Mouse (Mus musculus) erythroid progenitor cell, adult 5-6 weeks (primary cell): Measurements from ENCODE around the gene Selenom. TPM values are rescaled to one million over a fixed set of nuclear protein-coding genes. Genes with fewer than 3 reads are reported as not detected.

Experiments
- ATAC-seq: replicated peaks from 2 replicates; pipeline ENCODE4 v1.8.0; 2016; ENCODE audit warnings: moderate number of reproducible peaks, mild to moderate bottlenecking, moderate TSS enrichment, inconsistent platforms; ENCODE audit not compliant: poor library complexity, low FRiP score, severe bottlenecking
- total RNA-seq, 2 experiments: library from RNA; stranded (forward) in 1 of 2; stranded (reverse) in 1 of 2; fragments of 150-400 nt in 1 of 2; fragments of 186-747, 209-891 nt in 1 of 2; gene quantifications; 2 replicates each; pipeline versions ENCODE4 v1.2.3 to v1.2.4; 2015 to 2017; ENCODE audit warnings: low replicate concordance in 2 of 2

Gene Selenom
- total RNA-seq, 2 experiments from 2014 or later, result 3.3 TPM; not detected in 1

DNA sequence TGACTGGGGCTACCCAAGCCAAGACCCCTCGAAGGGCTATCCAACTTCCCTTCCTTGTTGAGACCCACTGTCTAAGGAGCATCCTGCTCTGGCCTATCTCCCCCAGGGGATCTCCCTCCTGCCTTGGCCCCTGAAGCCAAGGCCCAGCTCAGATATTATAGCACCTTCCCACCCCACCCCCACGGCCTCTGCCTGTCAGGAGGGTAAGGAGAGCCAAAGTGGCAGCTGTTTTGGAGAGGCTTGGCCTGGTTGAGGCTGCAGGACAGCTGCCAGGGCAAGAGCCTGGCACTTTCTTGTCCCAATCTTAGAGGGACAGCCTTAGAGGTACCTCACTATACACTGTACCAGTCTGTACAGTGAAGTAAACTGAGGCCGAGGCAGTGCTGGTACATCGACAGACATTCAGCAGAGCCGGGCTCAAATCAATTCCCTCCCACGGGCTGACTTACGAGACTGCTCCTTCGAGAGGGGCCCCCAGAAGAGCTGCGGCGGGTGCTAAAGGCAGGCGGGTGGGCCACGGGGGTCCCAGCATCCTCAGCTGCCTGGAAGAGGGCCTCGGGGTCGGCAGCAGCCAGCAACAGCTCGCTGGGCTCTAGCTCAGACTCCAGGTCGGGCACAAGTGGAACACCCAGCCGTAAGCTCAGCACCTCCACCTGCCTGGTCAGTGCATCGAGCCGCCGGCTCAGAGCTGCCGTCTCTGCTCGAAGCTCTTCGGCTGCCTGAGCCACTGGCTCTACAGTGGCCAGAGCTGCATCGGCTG lies 12.7 kb downstream of the Selenom start:
- ATAC-seq, result no peak

DNA sequence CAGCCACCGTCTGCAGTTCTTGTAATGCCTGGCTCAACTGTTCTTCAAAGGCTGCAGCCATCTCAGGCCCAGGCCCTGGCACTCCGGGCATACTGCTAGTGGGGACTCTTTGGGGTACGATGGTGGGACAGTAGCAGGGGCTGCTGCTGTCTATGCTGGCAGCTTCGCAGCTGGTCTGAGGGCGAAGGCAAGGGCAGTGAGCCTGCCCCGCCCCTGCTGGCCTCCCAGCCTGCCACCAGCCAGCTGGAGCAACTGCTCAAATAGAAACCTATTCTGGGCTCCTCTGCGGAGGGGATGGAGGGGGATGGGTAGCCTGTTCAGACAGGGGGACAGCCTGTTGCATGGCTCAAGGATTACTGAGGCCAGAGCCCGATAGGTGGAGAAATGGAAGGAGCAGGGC lies 13.3 kb downstream of the Selenom start:
- no peak for ATAC-seq

DNA sequence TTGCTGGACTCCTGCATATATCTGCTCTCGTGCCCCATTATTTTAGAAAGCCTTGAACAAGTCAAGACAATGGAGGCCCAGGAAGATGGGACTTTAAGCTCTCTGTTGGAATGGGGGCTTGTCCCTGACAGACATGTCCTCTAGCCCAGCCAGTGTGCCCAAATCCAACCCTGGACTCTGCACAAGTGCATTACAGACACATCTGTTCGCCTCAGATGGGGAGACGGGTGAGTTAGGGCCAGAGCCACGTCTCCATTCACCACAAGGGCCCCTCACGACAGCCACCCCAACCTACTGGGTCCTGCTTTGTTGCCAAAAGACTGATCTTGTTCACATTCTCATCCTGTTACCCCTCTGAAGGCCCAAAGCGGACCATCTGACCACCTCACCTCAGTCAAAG lies 13.7 kb downstream of the Selenom start:
- ATAC-seq, result no peak

DNA sequence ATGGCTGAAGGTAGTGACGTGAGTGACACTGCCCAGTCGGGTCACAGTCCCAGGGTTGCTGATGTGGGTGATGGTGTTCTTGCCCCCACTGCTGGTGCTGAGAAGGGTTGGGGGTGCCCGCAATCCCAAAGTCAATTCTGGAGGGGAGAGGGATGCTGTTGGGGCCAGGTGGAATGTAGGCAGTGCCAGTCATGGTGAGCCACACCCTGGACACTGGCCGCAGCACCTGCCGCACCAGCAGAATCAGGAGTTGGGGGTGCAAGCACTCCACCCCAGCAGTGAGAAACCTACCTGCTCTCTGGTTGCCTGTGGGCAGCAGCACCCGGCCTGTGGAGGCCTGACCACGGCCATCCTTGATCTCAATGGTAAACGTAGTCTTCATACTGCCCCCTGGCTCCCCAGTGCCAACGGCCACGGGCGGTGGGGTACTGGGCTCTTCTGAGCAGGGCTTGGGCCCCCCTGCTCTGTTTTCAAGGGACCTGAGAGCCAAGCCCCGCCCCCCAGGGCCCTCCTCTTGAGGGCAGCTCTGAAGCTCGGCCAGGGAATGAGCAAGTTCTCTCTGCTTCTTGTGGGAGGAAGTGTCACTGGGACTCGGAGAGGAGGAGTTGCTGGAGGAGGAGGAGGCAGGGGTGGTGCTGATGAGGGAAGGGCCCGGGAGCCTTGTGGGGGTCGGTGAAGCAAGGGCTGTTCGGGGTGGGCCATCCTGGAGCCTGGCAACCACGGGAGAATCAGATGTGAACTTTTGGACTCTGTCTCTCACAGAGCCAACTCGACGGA lies 15.2 kb downstream of the Selenom start:
- ATAC-seq, result no peak

DNA sequence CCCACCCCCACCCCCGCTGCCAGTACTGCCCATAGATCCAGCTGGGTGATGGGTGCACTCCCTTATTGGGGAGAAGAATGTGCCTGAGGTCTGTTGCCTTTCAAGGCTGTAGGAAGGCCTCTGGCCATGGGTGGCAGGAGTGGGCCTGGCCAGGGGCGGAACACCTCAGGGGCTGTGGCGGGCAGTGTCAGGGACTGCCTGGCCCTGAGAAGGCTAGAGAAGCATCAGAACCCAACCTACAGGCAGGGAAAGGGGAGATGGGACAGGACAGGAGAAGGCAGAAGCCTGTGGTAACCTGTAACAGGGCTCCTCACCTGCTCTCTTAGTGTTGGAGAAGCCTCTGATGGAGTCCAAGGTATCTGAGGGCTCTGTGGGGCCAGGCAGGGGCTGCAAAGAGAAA lies 16.2 kb downstream of the Selenom start:
- ATAC-seq, result no peak

DNA sequence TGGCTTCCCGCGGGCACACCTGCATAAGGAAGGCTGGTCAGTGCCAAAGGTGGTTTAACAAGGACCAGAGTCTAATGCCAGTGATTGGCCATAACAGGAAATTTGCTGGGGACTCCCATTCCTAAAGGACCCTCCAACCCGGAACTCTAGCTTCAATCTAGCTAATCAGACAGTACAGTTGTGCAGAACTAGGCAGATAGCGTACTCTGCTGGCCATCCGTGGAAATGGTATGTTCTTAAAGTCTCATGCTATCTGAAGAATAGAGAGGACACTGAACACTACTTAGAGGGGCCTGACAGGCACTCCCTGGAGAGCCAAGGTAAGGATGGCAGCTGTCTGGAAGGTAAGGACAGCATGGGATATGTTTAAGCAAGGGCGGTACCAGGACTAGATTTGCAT lies 17.1 kb downstream of the Selenom start:
- ATAC-seq, result no peak

DNA sequence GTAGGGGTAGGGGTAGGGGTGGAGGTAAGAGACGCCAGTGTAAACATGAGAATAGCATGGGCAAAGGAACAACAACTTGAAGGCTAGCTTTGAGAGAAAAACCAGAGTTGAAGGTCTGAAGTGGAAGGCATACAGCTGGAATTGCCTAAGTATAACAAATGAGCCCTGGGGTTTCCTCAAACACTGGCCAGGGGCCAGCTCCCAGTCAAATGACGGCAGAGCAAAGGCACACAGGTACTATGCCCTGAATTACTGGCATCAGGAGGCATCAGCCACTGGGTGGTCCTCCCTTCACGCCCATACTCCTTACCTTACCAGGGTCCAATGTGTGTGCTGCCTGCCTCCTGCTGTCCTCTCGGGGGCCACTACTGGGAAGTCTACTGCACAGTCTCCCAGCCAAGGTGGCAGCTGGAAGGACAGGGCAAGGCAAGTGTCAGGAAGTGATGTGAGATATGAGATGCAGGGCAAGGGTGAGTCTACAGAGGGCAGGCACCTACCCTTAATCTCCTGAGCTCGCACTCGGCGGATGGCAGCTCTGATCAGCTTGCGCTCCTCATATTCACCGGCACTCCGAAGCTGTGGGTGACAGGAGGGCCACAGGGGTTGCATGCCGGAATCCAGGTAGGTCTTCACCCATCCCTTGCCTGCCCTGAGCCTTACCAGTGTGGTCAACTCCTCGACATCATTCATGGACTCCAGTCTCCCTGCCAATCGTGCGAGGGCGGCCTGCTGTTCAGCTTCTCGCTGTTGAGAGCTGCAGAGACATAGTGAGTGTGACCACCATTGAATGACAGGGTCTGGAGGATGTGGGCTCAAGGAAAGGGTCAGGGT lies 17.8 kb downstream of the Selenom start:
- no peak for ATAC-seq

DNA sequence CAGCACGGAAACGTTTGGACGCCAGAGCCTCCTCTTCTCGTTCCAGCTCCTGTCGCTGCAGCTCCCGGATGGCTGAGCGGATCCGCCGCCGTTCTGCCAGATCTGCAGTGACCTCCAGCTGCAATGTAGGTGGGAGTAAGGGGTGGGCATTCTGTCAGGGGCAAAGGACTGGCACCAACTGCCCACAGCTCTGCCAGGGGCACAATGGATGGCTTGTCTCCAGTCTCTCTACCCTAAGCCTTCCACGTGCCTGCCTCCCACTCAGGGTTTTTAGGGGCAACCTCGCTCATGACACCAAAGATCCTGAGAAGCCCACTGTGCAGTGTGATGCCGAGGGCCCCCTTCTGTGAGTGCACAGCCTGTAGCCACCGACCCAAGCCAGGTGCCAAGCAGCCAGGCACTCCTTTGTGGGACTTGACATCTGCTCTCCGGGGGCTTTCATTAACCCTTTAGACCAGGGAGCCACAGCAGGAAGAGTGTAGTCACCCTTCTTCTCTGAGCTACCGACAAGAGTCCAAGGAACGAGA lies 19.0 kb downstream of the Selenom start:
- no peak for ATAC-seq

DNA sequence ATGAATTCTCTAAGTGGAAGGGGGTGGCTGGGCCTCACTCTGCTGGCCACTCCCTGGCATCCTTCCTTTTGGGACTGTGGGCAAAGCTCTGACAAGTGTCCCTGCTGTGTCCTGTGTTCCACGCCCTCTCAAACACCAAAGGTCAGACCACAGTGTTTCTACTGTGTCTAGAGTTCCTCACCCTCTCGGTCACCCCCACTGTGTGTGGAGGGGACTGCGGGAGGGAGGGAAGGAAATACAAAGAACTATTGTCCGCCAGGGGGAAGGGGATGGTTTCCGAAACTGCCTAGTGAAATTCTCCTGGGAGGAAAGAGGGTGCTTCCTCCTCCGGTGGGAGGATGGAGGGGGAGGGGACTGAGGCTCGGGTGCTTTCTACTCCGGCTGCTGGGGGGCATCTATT lies 20.5 kb downstream of the Selenom start:
- no peak for ATAC-seq

DNA sequence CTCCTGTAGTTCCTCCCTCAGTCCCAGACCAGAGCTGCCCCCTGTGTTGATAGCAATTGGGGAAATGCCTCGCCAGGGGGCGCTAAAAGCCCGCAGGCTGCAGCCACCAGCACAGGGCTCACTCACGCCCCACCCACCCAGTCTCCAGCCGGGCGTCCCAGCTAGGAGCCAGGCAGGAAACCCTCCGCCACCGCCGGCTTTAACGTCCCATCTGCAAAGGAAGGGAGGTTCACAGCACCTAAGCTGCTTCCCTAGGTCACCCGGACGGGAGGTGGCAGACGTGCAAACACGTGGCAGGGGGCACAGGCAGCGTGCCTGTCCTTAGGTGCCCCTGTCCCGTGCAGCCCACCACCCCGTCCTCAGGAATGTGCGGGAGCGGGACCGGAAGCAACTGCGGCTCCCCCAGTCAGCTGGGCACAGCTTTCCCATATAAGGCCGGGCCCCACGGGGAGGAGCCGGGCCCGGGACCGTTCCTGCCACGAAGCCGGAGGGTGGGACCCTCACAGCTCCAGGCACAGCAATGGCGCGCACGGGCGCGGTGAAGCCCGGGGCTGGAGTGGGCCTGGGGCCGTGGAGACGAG lies 21.0 kb downstream of the Selenom start:
- peak; percentile 51; the same call in 1 of the 2 replicates for ATAC-seq

DNA sequence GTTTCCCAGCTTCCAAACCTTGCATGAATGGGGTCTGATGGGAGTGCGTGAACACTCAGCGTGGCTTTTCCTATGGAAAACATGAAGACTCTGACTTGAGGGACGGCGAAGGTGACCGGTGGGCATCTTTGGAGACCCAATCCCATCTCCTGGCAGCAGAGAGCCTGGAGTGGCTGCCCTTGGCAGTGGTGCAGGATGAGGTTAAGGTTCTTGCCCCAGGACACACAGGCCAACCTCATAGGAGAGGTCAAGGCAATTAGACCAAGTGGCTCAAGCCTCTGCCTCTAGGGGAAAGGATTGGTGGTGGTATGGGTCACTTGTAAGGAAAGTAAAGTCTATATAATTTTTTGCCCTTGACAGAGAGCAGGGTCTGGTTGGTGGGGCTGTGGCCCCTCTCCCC lies 21.6 kb downstream of the Selenom start:
- ATAC-seq, result no peak

DNA sequence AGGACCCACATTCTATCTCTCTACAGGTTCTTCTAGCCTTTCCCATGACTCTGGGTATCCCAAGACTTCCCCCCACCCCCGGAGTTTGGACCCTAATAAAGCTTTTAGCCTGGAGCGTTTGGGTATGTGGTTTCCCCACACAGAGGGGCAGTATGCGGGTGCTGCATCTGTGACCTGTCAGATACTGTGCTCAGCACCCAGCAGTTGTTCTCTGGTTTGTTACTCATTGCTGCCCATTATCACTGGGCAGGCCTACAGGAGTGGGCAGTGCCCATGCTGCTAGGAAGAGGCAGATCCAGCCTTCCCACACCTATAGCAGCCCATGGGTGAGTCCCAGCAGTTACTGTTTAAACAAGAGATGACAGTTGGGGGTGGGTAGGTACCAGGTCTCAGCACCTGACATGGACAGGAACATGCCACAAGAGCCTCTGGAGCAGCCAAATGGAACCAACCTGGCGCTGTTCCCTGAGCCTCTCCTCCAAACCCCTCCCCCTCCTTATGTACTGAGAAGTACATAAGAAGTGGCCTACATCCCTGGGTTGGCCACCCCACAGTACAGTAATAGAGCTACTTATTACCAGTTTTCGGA lies 22.4 kb downstream of the Selenom start:
- no peak for ATAC-seq

DNA sequence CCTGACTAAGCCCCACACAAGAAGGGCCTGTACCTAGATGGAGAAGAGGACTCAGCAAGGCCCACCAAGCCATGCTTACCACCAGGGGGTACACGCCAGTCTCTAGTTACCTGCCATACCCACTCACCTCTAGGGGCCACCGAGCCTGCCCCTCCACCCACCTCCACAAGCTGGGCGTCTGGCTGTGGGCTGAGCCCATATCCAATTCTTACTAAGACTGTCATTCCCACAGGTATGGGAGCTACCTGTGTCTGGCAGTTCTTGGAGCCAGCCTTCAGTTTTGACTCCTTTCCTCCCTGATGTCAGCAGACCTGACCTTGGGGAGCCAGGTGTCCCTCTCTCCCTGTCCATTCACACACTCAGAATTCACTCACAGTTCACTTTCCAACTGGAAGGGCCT lies 23.2 kb downstream of the Selenom start:
- no peak for ATAC-seq

DNA sequence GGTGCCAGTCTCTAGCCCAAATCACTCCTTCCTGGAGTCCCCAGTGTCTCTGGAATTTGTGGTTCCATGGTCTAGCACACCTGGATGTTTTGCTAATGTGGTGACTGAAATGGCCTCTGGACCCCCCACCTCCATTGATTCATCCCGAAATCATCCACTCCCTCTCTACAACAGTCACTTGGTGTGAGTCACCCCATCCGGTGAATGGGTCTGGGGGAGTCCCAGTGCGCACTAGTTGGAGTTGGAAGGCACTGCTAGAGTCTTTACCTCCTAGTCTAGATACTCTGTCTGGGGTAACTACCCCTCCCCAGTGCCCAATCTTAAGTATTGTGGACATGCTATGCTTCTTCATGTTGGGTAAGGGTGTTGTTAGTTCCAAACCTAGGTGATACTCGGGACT lies 23.9 kb downstream of the Selenom start:
- ATAC-seq, result no peak

DNA sequence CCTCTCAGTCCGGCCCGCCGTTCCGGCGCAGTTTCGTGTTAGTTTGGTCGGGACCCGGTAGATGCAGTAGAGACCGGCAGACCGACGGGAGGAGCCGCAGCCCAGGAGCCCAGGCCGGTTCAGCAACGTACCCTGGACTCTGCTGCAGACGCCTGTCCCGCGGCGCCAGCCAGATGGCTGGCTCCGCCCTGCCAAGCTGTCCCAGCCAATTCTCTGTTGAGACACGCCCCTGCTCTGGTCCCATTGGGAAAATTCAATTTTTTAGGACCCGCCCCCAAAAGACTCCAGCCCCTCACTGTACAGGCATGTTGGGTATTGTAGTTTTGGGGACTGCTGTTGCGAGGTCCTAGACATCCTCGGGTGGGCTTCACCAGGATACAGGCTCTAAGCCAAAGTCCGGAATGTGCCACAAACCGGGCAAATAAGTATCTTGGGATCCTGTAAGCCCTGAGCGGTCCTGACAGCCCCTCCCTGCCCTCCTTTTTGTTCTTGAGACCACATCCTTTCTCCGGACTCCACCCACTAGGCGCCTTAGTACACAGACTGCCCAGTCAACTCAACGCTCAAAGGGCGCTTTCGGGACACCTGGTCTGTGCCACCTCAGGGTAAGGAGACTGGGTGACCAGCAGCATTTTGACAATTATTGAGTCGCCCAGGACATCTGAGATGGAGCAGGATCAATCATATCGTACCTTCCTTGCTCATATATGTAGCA lies 24.8 kb downstream of the Selenom start:
- peak; percentile 78 for ATAC-seq

DNA sequence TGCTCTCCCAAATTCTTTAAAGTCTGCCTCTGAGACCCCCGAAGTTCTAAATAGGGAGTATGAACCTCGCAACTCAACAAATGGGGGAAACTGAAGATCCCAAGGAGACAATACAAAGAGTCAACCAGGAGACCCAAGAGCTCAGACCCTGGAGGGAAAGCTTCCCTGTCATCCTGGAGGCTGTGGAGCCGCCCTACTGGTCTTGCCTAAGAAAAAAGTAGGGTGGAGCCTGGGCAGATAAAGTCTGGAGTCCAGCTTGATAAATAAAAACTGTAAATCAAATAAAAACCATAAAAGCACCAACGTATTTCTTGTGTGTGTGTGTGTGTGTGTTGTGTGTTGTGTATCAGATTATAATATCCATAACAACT lies 25.3 kb downstream of the Selenom start:
- ATAC-seq, result no peak

DNA sequence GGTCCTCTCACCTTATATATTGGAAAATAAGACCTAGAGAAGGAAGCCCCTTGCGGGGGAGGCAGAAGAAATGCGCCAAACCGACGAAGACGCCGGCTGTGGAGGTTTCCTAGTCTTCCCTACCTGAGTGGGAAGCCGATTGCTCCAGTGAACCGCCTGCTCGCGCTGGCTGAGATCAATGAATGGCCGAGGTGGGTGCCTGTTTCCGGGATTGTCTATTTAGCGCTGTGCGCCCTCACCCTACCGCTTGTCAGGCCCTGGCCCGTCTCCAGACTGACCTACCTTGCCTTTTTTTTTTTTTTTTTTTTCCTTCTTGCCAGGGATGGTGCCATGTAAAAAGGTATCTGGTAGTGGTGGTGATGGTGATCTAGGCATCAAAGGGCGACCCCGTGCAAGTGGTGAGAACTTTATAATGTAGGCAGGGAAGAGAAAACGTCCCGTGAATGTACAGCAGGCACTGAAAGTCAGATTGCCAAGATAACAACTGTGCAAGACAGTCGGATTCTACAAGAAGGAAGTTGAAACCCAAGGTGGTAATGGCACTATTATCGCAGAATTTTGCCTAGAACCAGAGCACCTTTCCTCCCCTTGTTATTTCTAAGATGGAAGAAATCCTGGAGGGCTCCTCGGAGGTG lies 26.1 kb downstream of the Selenom start, which contains the start of gene Smtn:
TSS of gene Smtn (minus strand) at position 162 of the 635 bp plus-strand sequence.
- no peak for ATAC-seq

DNA sequence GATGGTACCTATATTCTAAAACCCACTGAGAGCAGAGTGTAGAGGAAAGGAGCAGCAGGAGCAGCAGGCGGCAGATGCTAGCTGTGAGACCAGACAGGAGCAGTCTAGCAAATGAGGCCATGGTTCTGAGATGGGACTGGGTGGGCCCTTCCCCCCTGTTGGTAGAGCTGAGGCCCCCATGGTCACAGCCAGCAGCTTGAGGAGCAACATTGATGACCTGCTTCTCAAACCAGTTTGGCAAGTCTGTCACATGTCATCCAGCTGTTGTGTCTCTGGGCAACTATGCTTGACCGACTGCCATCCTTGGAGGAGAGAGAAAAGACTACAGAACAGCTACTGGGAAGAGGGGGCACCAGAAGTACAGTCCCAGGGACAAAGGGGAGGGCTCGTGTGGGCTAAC lies 27.4 kb downstream of the Selenom start:
- no peak for ATAC-seq
